Mouse (Mus musculus): ENCODE data around the gene Pomp.

Gene Pomp

DNA sequence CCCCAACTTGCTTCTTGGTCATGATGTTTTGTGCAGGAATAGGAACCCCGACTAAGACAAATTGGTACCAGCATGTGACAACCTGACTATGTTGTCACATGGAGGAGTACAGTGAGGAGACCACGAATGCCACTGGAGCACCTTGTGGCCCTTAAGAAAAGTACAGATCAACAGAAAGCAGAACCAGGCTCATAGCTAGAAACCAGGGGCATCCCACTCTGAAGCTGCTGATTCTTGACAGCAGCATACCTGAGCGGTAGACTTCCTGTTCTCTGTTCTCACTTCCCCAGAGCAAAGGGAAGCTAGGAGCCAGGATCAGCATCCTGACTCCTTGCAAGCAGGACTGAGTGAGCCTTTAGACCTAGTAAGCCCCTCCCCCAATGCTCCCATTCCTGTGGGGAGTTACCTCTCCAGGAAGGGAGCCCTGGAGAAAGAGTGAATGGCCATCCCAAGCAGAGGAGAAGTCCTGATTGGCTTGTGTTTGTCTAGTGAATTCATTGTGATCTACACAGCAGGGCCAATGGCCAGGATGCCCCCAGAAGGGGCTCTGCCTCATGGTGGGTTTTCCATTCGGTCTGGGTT is 38.8 kb downstream of the Pomp start:
- CTCF ChIA-PET = interaction anchor here (0.7 kb wide), 1 partner anchor 69 kb away, joined by 3 read pairs; no protein-coding TSS in a partner anchor

GRCm38 (mm10) chr5:147902008-147902757 is 41.9 kb downstream of the Pomp start:
- CTCF ChIA-PET = no interaction called here

GRCm38 (mm10) chr5:147903166-147903565 is 42.9 kb downstream of the Pomp start:
- CTCF ChIA-PET = interaction anchor here (0.6 kb wide), 1 partner anchor 1227 kb away, joined by 4 read pairs; no protein-coding TSS in a partner anchor

DNA sequence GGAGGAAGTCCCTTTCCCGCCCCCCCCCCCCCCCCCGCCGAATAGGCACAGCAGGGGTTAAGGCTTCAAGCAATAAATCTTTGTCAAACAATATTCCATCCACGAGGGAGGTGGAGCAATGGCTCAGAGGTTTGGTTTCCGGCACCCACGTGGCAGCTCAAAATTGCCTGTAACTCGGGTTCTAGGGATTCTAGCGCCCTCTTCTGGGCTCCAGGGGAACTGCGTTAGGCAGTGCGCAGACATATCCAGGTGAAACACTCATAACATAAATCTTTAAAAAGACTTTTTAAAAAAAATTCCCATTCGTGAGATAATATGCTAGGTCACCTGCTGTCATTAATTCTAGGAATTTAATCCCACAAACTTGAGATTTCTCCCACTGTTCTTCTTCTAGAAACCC is 46.9 kb downstream of the Pomp start:
- CTCF ChIA-PET = no interaction called here

DNA sequence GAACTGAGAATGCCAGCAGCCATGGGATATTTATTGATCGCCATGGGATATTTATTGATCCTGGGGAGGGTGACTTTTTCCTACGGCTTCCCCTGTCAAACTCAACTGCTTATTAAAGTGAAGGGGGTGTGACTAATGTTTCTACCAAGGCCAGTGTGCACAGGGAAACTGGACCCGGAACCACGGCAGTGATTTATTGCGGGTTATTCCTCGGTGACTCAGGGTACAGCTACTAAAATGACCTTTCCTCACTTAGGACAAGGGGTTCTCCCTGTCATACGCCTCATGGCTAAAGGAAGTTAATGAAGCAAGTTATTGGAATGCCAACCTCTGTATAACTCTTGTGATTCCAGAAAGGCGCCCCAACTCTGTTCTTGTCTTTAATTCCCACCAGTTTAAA is 47.6 kb downstream of the Pomp start:
- CTCF ChIA-PET = no interaction called here

DNA sequence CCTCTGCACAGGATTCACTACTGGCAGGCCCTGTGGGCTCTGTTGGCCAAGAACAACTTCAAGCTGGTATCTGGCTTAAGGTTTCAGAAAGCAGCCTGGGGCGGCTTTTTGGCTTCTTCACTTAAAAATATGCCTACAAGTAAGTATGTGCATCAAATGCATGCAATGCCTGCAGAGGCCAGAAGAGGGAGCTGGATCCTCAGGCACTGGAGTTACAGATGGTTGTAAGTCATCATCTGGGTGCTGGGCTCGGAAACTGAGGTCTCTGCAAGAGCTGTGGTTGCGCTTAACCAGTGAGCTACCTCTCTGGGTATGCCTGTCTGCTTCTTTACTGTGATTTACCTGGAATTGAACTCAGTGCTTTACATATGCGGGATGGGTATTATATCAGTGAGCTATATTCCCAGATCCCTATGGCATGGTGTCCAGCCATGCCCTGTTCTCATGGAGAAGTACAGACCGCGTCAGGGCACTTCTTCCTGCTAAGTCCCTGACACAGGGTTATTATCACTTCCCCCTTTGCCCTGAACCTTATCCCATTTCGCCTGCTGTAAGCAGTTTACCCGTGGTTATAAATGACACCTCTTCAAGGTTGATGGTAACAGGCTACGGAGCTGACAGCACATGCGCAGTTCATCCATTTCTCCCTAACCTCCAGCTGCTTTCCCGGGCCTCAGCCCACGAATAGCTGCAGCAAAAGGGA is 50.7 kb downstream of the Pomp start:
- CTCF ChIA-PET = no interaction called here

DNA sequence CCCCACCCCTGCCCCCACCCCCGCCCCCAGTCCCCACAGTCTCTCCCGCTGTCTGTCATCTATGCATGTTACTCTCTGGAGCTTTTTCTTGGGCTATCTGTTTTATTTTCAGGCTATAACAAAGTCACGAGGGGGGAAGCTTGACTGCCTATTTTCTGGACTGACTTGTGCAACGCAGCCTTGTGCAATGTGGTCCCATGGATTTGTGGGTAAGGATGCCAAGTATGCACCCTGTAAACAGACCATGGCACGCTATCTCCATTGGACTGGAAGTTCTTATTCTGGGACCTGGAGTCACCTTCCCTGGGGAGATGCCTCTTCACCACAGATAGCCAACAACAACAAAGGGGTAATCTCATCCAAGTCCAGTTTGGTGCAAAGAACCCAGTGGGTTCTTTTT is 51.5 kb downstream of the Pomp start:
- CTCF ChIA-PET = no interaction called here

GRCm38 (mm10) chr5:147913241-147913842 is 53.1 kb downstream of the Pomp start:
- CTCF ChIA-PET = no interaction called here

DNA sequence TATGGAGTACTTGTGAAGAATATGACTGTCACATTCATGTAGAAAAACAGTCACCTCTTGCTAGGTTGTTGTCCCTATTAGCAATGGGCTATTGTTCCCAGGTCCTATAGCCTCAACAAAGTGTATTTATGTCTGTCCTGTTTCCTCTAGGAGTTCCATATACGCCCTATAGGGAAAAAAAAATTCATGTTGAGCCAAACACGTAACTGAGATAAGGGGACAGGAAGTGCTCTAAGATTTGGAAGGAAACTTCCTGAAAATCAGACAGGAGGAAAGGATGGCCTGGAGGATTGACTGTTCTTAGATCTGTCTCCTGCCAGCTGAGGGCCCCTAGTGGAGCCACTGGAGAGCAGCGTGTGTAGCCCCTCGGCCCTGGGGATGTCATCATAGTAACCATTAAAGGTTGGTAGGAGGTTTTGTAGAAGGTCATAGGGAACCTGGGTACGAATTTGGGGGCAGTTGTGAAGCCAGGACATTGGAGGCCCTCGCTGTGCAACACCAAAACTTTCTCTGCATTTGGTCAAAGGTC is 54.8 kb downstream of the Pomp start:
- CTCF ChIA-PET = interaction anchor here (0.7 kb wide), 1 partner anchor 1614 kb away, joined by 3 read pairs; no protein-coding TSS in a partner anchor

- CTCF ChIA-PET = no interaction called here
Observed at GRCm38 (mm10) chr5:147916171-147916570, 55.9 kb downstream of the Pomp start.

- CTCF ChIA-PET = no interaction called here
Observed at GRCm38 (mm10) chr5:147918044-147918846, 58.0 kb downstream of the Pomp start.

- CTCF ChIA-PET = no interaction called here
Observed at GRCm38 (mm10) chr5:147924621-147925020, 64.4 kb downstream of the Pomp start.

All from spleen, embryonic (tissue).